Mouse (Mus musculus): ENCODE measurements around the gene Fam57b. TPM values are rescaled to one million over a fixed set of nuclear protein-coding genes. Genes with fewer than 3 reads are reported as not detected.
A peak's percentile ranks its signal among the peaks of the same experiment; 100 is the strongest.

Gene Fam57b
- total RNA-seq, 1 experiment from 2014 or later: not detected

DNA sequence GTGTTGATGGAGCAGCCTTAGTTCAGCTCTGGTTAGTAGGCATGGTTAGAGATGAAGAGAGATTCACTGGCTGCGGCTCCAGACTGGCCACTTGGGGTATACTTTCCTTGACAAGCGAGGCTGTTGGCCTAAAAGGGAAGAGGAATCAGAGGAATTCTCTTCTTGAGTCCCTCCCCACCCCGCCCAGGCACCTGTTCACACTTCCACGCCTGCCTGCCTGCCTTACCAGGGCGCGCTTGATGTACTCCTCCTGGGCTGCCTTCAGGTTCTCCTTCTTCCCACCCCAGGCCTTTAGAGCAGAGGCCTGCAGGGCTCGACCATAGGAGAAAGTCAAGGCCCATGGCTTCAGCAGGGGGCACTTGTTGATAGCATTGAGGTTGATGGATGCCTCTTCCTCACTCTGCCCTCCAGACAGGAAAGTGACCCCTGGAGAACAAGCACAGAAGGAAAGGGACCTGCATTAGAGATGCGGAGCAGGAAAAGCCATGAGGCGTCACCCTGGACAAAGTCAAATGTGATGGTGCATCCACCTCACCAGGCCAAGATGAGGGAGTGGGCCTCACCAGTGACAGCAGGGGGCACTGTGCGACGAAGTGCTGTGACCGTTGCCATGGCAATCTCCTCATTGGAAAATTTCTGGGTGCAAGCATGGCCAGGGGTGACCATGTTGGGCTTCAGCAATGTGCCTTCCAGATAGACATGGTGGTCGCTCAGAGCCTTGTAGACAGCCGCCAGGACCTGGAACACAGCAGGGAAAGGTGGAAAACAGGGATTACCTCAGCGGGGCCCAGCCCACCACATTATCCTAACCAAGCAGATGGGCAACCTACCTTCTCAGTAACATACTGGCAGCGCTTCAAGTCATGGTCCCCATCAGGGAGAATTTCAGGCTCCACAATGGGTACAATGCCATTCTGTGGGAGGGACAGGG, 1.8 kb upstream of the Fam57b start:
- no peak for ATAC-seq (ENCODE audit: extremely low read depth, insufficient number of reproducible peaks, low FRiP score, poor library complexity, severe bottlenecking)

DNA sequence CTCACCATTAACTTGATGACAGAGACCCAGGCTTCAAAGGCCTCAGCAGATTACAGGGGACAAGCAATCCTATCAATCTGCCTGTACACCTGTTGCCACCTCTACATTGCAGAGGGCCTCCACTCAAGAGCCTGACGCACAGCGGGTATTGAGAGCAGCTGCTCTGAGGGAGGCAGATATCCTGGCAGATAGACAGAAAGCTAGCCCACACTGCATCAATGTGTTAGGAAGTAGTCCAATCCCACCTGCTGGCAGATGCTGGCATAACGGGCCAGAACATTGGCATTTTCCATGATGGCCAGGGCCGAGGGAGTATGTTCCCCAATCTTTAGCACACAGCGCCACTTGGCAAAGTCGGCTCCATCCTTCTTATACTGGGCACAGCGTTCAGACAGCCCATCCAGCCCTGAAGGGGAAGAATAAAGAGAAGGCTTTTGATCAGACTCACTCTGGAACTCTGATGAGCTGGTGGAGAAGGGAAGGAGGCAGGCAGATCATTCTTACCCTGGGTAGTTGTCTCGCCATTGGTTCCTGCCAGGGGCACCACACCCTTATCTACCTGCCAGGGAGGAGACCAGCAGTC, 1.0 kb upstream of the Fam57b start:
- no peak for ATAC-seq (ENCODE audit: extremely low read depth, insufficient number of reproducible peaks, low FRiP score, poor library complexity, severe bottlenecking)

- 0 out of 2 replicates have a peak, but pooled peaks have one; percentile 7 for ATAC-seq (ENCODE audit: extremely low read depth, insufficient number of reproducible peaks, low FRiP score, poor library complexity, severe bottlenecking)
Observed at GRCm38 (mm10) chr7:126798127-126799049, 920 bp downstream of the Fam57b start.

GRCm38 (mm10) chr7:126799050-126799467, 1.6 kb downstream of the Fam57b start:
- ATAC-seq (ENCODE audit: extremely low read depth, insufficient number of reproducible peaks, low FRiP score, poor library complexity, severe bottlenecking): peak; percentile 86

DNA sequence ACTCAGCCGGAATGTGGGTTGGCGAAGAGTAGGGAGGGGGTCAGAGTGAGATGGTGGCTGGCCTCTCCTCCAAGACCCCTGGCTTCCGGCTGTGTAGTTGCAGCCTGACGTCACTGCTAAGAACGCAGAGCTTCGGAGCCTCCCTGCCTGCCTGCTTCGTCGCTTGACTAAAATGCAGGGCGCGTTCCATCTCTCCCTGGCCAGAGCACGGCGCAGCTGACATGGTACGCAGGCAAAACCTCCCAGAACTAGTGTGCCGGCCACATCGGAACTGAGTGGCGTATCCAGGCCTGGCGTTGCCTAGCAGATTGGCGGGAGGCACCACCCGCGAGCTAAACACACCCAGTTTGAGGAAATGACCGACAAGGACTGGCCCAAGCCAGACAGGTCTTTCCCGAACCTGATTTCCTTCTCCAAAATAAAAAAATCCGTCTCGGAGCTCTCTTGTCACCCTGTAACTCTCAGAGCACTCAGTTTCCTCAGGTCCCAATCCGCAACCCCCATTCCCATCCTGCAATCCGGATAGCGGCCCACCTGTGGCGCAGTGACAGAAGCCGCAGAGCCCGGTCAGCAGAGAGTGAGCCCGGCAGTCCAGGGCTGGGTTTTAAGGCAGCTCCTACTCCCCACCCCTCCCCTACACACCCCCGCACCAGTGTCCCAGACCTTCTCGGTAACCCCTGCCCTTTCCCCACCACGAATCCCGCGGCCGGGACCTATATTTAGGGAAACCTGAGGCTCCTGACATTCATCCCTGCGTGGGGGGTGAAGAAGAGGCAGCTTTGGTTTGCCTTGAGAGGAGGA, 2.2 kb downstream of the Fam57b start:
- peak; percentile 61 for ATAC-seq (ENCODE audit: extremely low read depth, insufficient number of reproducible peaks, low FRiP score, poor library complexity, severe bottlenecking)

DNA sequence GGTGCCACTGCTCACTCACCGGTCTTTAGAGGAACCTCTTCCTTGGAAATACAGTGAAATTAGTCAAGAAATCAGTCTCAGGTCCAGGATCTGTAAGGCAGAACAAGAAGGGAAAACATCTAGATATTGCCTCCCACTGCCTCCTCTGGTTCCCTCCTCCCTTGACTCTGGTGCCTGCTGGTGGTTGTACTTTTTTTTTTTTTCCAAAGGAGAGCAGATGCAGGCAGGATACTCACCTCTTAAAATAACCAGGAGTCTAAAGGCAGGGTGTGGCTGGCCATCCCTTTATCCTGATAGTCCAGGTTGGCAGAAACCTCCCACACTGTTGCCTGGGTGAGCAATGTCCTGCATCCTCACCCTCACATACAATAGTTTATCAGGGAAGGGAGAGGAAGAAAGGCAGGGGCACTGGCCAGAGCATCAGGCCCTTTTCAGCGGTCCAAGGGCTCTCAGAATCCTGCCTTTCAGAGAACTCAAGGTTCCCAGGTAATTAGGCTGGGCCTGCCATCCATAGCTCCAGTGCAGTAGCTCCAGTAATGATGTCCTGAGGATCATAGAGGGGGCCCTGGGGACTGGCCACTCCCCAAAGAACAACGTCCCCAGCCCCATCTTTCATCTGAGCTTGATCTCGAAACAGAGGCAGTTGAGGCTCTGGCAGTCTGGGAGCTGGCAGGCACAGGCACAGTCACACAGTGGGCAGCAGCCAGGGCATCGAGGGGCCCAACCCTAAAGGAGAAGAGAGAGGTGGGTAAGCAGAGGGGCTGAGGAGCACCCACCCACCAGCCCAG, 3.0 kb downstream of the Fam57b start:
- ATAC-seq (ENCODE audit: extremely low read depth, insufficient number of reproducible peaks, low FRiP score, poor library complexity, severe bottlenecking): no peak

GRCm38 (mm10) chr7:126801057-126801422, 3.6 kb downstream of the Fam57b start:
- no peak for ATAC-seq (ENCODE audit: extremely low read depth, insufficient number of reproducible peaks, low FRiP score, poor library complexity, severe bottlenecking)

DNA sequence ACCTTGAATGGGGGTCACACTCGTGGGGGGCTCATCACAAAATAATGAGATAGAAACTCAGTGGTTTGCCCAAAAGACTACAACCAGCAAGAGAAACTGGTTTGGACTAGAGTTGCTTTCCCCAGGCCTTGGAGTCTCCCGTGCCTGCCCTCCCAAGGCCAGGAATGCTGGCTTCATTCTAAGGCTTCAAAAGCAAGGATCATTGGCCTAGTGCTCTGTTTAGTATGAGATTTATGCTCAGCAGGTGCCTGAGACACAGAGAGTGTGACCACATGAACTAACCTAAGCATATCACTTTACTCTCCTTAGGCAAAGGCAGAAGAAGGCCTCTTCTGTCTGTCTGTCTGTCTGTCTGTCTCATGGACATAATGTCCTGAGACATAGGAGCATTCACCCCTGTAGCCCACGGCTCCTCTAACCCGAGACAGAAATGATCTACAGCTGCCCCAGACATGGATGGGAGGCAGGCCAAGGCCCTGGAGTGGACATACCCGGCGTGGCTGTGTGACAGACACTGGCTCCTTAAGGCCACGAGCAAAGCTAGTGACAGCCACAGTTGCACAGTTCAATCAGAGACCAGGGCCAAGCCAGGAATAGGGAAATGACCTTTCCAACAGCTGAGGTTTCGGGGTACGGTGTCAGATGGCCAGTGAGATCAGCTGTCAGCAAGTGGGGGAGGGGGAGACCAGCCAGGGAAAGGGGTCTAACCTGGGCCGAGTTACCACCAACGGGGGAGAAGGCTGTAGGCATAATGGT, 4.8 kb downstream of the Fam57b start:
- ATAC-seq (ENCODE audit: extremely low read depth, insufficient number of reproducible peaks, low FRiP score, poor library complexity, severe bottlenecking): no peak

DNA sequence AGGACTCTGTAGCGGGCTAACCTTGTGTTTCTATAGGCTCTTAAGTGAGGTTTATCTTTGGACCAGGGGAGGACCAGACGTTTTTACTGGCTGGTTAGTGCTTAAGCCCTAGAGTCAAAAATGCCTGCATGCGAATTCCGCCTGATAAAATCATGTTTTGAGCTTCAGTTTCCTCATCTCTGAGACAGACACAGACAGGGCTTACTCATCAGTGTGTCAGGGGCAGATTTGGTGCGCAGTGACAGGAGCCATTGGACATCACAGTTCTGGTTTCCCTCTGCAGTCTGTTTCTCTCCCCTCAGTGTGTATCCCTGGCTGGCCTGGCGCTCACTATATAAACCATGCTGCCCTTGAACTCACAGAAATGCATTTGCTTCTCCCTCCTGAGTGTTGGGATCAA, 5.7 kb downstream of the Fam57b start:
- ATAC-seq (ENCODE audit: extremely low read depth, insufficient number of reproducible peaks, low FRiP score, poor library complexity, severe bottlenecking): no peak

DNA sequence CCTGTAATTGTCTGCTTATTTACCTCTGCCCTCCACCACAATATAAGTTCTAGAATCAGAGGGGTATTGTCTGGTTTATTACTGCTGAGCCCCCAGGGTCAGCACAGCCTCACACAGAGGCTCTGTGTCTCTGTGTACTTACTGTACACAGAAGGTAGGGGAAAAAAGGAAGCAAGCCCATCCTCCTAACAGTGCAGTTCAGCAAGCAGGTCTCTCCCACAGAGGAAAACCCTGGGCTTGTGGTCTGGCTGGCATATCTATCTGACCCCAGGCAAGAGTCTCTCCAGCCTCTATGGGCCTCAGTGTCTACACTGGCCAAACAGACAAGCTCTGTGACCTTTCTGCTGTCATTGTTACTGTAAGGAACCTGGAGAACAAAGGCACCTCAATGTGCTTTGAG, 6.3 kb downstream of the Fam57b start:
- no peak for ATAC-seq (ENCODE audit: extremely low read depth, insufficient number of reproducible peaks, low FRiP score, poor library complexity, severe bottlenecking)

DNA sequence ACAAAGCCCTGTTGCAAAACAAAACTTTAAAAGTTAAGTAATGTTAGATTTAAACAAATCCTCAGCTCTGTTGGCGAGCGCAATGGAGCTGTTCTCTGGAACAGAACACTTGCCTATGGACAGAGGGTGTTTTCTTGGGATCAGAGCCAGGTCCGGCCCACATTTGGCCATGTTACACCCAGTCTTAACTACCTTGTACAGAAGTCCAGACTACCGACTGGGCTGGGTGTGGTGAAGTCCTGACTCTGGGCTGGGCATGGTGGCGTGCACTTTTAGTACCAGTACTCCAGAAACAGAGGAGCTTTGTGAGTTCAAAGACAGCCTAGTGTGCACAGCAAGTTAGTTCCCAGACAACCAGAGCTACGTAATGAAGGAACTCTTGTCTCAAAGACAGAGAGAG, 9.5 kb downstream of the Fam57b start:
- ATAC-seq (ENCODE audit: extremely low read depth, insufficient number of reproducible peaks, low FRiP score, poor library complexity, severe bottlenecking): no peak

- ATAC-seq (ENCODE audit: extremely low read depth, insufficient number of reproducible peaks, low FRiP score, poor library complexity, severe bottlenecking): no peak
Observed at GRCm38 (mm10) chr7:126807405-126807804, 9.9 kb downstream of the Fam57b start.

DNA sequence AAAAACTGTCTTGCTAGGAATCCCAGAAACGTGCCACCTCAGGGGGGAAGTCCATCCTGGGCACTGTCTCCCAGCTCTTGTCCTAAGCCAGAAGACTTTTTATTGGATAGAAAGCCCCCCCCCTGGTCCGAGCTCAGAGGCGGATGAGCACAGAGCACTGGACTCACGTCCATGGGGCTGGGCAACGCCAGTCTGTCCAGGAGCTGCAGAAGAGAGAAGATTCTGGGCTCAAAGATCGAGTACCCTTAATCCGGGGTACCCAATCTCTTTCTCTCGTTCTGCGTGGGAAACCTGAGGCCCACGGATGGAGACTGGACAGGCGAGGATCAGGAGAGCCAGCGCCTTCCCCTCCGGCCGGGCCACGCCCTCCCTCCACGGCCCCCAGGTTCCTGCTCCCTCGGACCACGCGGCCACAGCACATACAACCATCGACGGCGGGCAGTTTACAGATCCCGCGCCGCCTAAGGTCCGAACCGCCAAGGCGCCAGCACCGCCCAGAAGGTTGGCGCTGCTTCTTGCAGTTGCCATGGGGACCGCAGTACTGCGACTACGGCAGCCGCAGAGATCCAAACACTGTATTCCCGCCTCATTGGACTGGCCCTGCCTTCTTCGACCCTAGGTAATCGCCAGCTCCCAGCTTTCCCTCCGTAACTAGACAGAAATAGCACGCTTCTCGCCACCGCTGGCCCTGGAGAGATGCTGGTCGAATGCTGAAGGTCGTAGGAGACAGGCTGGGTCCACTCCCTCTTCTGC, 11.4 kb downstream of the Fam57b start:
- ATAC-seq (ENCODE audit: extremely low read depth, insufficient number of reproducible peaks, low FRiP score, poor library complexity, severe bottlenecking): peak; percentile 43; the same call in 1 of the 2 replicates

GRCm38 (mm10) chr7:126809723-126810369, 12.4 kb downstream of the Fam57b start:
- ATAC-seq (ENCODE audit: extremely low read depth, insufficient number of reproducible peaks, low FRiP score, poor library complexity, severe bottlenecking): no peak

DNA sequence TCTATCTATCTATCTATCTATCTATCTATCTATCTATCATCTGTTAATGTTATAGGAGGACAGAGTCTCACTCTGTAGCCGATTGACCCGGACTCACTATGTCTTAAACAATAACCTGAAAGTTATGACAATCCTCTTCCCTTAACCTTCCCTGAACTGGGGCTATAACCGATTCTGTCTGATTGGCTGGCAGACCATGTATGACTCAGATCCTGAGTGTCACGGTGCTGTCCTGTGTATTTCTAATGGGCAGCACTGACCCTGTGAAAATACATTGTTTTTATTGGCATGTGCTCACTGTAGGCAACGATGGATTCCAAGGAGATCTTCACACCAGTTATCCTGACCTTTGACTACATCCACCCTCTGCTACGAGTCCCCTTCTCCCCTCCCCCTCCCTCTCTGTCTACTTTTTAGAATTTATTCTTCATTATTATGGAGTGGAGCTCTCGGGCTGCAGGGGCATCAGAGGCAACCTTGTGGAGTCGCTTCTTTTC, 18.3 kb downstream of the Fam57b start:
- ATAC-seq (ENCODE audit: extremely low read depth, insufficient number of reproducible peaks, low FRiP score, poor library complexity, severe bottlenecking): no peak

- no peak for ATAC-seq (ENCODE audit: extremely low read depth, insufficient number of reproducible peaks, low FRiP score, poor library complexity, severe bottlenecking)
Observed at GRCm38 (mm10) chr7:126816494-126816893, 19.0 kb downstream of the Fam57b start.
